Mouse (Mus musculus) neural tube, embryonic 14.5 days (tissue): ENCODE results near the gene Rab6a. TPM values are rescaled to one million over a fixed set of nuclear protein-coding genes. Genes with fewer than 3 reads are reported as not detected.
"Not testable (repeated sequence)": the region's sequence is repeated elsewhere in the genome, so short reads cannot be mapped to it uniquely, and the experiment has no call there.

Experiments
- ATAC-seq: fragments of 200-750 bp; cut with Nextera tagmentation; 2 replicates; pipeline ENCODE4 v1.8.0; 2017; ENCODE audit warnings: low read depth, mild to moderate bottlenecking, moderate TSS enrichment, moderate library complexity
- H3K27ac ChIP-seq: fragments of 300-500 bp; sonication (generic); 2 replicates; pipeline ENCODE4 v1.5.1; 2014; ENCODE audit warnings: low read depth, mild to moderate bottlenecking, control low read depth, low read length, moderate library complexity, mixed read lengths
- H3K27me3 ChIP-seq: fragments of 300-500 bp; sonication (generic); 2 replicates; pipeline ENCODE4 v1.6.1; 2014; ENCODE audit warnings: low read length; ENCODE audit not compliant: control insufficient read depth, insufficient read depth
- H3K36me3 ChIP-seq: fragments of 300-500 bp; sonication (generic); 2 replicates; pipeline ENCODE4 v1.6.1; 2014; ENCODE audit warnings: low read length, mixed read lengths; ENCODE audit not compliant: control insufficient read depth, insufficient read depth
- H3K4me1 ChIP-seq: fragments of 300-500 bp; sonication (generic); 2 replicates; pipeline ENCODE4 v1.6.1; 2014; ENCODE audit warnings: low read length; ENCODE audit not compliant: control insufficient read depth, insufficient read depth
- H3K4me2 ChIP-seq: fragments of 300-500 bp; sonication (generic); 2 replicates; pipeline ENCODE4 v1.6.1; 2014; ENCODE audit warnings: mild to moderate bottlenecking, low read depth, low read length, control low read depth
- H3K4me3 ChIP-seq: fragments of 300-500 bp; sonication (generic); 2 replicates; pipeline ENCODE4 v1.5.1; 2014; ENCODE audit warnings: low read depth, low read length, control low read depth, mixed read lengths
- H3K9ac ChIP-seq: fragments of 300-500 bp; sonication (generic); replicated peaks from 2 replicates; pipeline ENCODE4 v1.6.1; 2014; ENCODE audit warnings: low read depth, mild to moderate bottlenecking, control low read depth, low read length, mixed read lengths
- H3K9me3 ChIP-seq: fragments of 300-500 bp; sonication (generic); 2 replicates; pipeline ENCODE4 v1.6.1; 2016; ENCODE audit warnings: low read length; ENCODE audit not compliant: control insufficient read depth
- WGBS: fragments of 180-500 bp; shearing (Covaris S2); extraction: QIAGEN DNeasy Blood & Tissue Kit; methylation state at CpG from one replicate; pipeline ENCODE4 v1.1.7; 2014; 5-methylcytosine and 5-hydroxymethylcytosine counted together
- polyA plus RNA-seq: library from polyadenylated mRNA; unstranded; fragments of >200 nt; fragmentation: Nextera tagmentation; extraction: Ambion mirVana; gene quantifications from 2 replicates; pipeline ENCODE4 v1.2.1, GENCODE M21; 2014

Rab6a gene
- 324 and 339 TPM in 2 replicates for polyA plus RNA-seq

DNA sequence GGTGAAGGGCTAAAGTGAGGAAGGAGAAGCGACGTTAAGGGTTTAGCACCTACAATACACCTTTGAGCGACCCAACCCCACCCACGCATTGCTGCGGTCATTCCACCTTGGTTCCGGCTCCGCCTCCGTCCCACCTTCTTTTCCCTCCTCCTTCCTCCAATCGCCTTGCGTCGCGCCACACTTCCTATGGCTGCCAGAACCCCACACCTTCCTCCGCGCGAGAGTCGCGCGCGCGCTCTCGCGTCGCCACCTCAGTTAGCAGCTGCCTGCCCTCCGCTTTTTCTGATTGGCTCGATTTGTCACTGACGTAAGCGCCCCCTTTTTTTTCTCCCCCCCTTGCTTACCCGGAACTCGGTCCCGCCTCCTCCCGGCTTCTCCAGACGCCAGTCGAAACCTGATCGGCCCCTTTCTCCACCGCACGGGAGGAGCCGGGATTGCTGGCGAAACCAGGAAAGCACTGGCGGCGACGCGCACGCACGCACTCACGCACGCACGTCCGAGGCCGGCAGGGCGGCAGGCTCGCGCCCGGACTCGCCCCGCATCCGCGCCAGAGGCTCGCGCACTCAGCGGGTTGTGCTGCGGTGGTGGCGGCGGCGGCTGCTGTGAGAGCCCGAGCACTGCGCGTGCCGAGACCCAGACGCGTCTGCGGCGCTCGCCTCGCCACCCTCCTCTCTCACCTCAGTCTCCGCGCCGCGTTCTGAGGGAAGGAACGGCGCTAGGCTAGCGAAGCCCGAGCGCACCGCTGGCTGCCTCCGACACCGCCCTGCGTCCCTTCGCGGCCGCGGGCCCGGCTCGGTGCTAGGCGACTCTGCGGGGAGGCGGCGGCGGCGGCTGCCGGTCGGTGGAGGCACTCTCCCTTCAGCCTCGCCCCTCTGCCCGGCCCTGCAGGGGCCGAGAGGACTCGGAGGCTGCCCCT lies at the start of gene Rab6a:
Gene Rab6a (plus strand): TSS at position 197 of the 916 bp plus-strand sequence.
- peaks cover 9% of the 10 kb centered on the region; the same call in 1 of the 2 replicates for H3K4me1 ChIP-seq
- peak within 1 kb of the TSS; percentile 99 for H3K4me3 ChIP-seq
- under 1% methylated on average over 95 of the region's 105 CpGs for WGBS
- peak within 1 kb of the TSS; percentile 58 for H3K4me2 ChIP-seq
- peak within 1 kb of the TSS; percentile 99 for H3K27ac ChIP-seq
- peak within 1 kb of the TSS; percentile 97 for H3K9ac ChIP-seq
- H3K27me3 ChIP-seq, result no peaks in the 10 kb centered on the region
- no peaks in the 10 kb centered on the region for H3K36me3 ChIP-seq
- ATAC-seq, result peak; percentile 98
- H3K9me3 ChIP-seq, result no peaks in the 10 kb centered on the region

DNA sequence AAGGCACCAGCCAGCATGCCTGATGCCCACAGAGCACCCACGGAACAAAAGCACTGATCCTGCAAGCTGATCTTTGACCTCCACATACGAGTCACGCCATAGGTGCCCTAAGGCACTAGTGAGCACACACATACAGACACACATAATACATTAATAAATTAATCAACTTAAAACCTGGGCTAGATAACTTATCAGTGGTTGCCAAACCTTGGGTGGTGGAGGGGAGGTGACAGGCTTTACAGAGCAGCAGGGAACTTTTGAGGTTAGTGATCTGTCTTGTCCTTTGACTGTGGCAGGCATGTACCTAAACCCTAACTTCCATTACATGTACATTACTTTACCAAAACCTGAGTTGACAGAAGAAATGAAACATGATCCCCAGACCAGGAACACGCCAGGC lies 47.9 kb upstream of the Rab6a start:
- Histone ChIP-seq H3K36me3 (no peaks in the 10 kb centered on the region), H3K27me3 (no peaks in the 10 kb centered on the region), H3K9me3 (no peaks in the 10 kb centered on the region), H3K9ac (no peak overlapping the region), H3K4me1 (peaks cover 5% of the 10 kb centered on the region; the same call in 1 of the 2 replicates), H3K4me2 (no peak overlapping the region), H3K4me3 (no peak overlapping the region), H3K27ac (no peak overlapping the region)
- WGBS, result 88% methylated on average over 4 of the region's 4 CpGs
- no peak for ATAC-seq

DNA sequence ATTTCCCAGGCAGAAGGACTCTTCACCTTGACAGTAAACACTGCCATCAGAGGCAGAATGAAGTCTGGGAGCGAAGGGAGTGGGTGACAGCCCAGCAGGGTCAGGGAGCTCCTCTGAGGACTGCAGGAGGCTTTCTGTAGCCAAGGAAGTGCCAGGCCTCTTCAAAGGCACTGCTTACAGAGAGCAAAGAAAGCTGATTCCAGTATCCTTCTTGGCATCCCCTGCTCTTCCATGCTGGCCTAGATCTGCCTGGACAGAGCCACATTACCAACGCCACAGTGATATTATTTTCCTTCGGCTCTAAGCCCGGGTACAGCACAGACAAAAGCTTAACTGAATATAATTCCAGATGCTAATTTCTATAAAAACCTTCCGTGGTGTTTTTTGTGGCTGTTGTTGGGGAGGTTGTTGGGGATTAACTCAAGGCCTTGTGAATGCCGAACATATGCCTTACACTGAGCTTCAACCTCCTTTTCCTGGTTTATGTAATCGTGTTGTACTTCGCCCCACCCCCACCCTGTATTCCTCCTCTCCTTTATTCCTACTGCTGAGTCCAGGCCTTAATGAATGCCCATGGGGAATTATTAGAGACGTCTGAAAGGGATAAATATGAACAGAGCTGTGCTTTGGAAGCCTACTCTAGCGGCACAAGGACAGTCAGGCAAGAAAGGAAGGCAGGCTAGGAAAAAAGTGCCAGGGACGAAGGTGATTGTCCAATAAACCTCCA lies 45.2 kb upstream of the Rab6a start:
- no peak overlapping the region for H3K4me2 ChIP-seq
- no peaks in the 10 kb centered on the region for H3K36me3 ChIP-seq
- no peak for ATAC-seq
- H3K9ac ChIP-seq, result no peak overlapping the region
- H3K4me3 ChIP-seq, result no peak overlapping the region
- no peaks in the 10 kb centered on the region for H3K9me3 ChIP-seq
- H3K4me1 ChIP-seq, result no peaks in the 10 kb centered on the region
- H3K27me3 ChIP-seq, result no peaks in the 10 kb centered on the region
- H3K27ac ChIP-seq, result no peak overlapping the region
- 72% methylated on average over 11 of the region's 11 CpGs for WGBS

DNA sequence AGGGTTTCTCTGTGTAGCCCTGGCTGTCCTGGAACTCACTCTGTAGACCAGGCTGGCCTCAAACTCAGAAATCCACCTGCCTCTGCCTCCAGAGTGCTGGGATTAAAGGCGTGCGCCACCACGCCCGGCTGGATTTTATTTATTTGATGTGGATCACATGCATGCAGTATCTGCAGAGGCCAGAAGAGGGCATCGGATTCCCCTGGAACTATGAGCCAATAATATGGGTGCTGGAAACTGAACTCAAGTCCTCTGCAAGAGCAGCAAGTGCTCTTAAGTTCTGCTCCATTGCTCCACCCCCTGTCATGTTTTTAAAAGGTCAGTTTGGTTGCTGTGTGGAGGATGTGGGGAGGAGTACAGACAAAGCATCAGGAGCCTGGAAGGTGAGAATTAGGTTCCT lies 40.0 kb upstream of the Rab6a start:
- 80% methylated on average over 5 of the region's 5 CpGs for WGBS
- not testable (repeated sequence) for H3K9ac ChIP-seq, H3K27ac ChIP-seq, H3K9me3 ChIP-seq, H3K4me2 ChIP-seq, H3K4me1 ChIP-seq, H3K4me3 ChIP-seq, H3K36me3 ChIP-seq, ATAC-seq, H3K27me3 ChIP-seq

DNA sequence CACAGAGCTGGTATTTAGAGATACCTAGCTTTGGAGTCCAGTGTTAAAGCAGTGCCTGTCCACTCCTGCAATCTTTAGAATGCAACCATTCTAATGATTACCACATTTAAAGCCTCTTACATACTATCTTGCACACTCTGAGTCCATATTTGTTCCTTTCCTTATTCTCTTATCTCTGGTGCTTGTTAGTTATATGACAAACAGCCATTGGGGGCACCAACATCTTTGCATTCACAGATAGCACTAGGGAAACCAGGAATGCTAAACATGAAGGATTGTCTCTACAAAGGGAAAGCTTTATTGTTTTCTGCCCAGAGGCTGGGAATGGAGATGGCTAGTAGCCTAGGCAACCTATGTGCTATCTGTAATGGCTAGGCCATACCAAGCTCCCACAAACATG lies 37.3 kb upstream of the Rab6a start:
- Histone ChIP-seq H3K27ac (no peak overlapping the region), H3K9me3 (no peaks in the 10 kb centered on the region), H3K4me1 (no peaks in the 10 kb centered on the region), H3K27me3 (no peaks in the 10 kb centered on the region), H3K4me2 (no peak overlapping the region), H3K36me3 (no peaks in the 10 kb centered on the region), H3K4me3 (no peak overlapping the region), H3K9ac (no peak overlapping the region)
- ATAC-seq, result no peak

DNA sequence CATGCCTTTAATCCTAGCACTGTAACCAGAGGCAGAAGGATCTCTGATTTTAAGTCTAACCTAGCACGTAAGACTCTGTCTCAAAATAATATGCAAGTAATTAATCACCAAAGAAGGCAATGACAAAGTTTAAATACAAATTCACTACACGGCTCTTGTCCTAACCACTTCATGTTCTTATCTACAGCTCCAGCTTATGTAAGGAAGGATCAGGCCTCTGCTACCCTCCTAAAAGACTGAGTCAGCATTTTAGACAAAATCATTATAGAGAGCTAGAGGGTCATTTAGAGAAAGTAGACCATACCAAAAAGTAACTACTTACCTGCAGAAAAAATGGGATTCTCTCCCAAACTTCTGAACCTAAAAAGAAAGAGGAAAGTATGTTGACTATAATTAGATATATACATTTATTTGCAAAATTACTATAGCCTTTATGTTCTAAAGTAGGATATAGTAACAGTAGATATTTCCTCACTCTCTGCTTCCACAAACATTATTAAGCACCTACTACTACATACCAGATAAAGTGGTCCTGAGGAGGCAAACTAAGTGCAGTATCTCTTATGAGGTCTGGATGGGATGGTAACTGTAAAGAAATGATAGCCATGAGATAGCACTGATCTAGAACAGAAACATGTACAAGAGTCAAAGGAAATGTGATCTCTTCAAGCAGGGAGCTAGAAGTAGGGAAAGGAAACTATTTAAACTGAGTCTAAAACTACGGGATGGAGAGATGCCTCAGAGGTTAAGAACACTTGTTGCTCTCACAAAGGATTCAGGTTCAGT lies 36.1 kb upstream of the Rab6a start:
- ATAC-seq, result no peak
- Histone ChIP-seq H3K9me3 (no peaks in the 10 kb centered on the region), H3K36me3 (no peaks in the 10 kb centered on the region), H3K4me3 (no peak overlapping the region), H3K27ac (no peak overlapping the region), H3K4me1 (no peaks in the 10 kb centered on the region), H3K4me2 (no peak overlapping the region), H3K9ac (no peak overlapping the region), H3K27me3 (no peaks in the 10 kb centered on the region)
- 91% methylated on average over 3 of the region's 3 CpGs for WGBS

DNA sequence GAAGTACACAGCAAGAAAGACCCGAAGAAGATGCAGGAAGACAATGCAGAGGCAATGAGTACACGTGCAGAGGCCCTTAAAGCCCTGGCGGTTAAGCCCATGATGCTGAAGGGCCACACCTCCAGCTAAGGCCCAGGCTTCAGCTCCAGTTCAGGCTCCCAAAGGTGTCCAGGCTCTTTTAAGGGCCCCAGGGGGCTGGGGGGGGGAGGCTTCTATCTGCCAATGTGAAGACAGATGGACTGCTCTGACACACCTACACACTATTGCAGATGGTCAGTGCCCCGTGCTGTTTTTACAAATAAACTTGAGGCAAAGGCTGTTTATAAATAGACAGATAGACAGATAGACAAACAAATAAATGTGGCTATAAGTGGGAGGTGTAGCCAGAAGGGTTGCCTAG lies 35.1 kb upstream of the Rab6a start:
- Histone ChIP-seq H3K27ac (no peak overlapping the region), H3K9ac (no peak overlapping the region), H3K36me3 (no peaks in the 10 kb centered on the region), H3K4me3 (no peak overlapping the region), H3K9me3 (no peaks in the 10 kb centered on the region), H3K4me2 (no peak overlapping the region), H3K4me1 (no peaks in the 10 kb centered on the region), H3K27me3 (no peaks in the 10 kb centered on the region)
- ATAC-seq, result no peak
- 85% methylated on average over 4 of the region's 4 CpGs for WGBS

DNA sequence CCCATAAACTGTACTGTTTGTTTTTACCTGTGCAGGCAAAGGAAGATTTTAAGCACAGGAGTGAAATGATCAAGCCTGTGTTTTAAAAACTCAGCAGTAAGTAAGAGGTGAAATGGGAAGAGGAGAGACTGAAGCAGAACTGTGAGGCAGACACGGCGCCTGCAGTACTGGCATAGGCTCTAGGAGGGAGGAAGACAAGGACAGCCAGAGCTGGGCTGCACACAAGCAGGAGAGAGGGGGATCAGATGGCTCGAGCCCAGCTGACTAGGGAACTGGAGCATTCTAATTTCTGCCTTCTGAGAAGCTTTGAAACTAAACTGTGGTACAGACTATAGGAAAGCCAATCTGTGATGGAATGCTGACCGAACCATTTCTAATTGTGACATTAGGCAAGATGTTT lies 34.5 kb upstream of the Rab6a start:
- H3K27me3 ChIP-seq, result no peaks in the 10 kb centered on the region
- H3K4me2 ChIP-seq, result no peak overlapping the region
- no peaks in the 10 kb centered on the region for H3K9me3 ChIP-seq
- 91% methylated on average over 4 of the region's 4 CpGs for WGBS
- no peak overlapping the region for H3K27ac ChIP-seq
- no peak overlapping the region for H3K4me3 ChIP-seq
- H3K9ac ChIP-seq, result no peak overlapping the region
- no peaks in the 10 kb centered on the region for H3K4me1 ChIP-seq
- no peaks in the 10 kb centered on the region for H3K36me3 ChIP-seq
- ATAC-seq, result no peak
